Mouse (Mus musculus) heart, embryonic 12.5 days (tissue): Measurements from ENCODE around the gene Cd36. TPM values are rescaled to one million over a fixed set of nuclear protein-coding genes. Genes with fewer than 3 reads are reported as not detected.

ENCODE experiments used
- ATAC-seq: fragments of 200-750 bp; cut with Nextera tagmentation; 2 replicates; pipeline ENCODE4 v1.8.0; 2017; ENCODE audit warnings: moderate TSS enrichment, moderate library complexity; ENCODE audit not compliant: insufficient number of reproducible peaks, low FRiP score
- H3K27ac ChIP-seq: fragments of 300-500 bp; sonication (generic); 2 replicates; pipeline ENCODE4 v1.5.1; 2016; ENCODE audit warnings: mild to moderate bottlenecking, moderate library complexity; ENCODE audit not compliant: poor library complexity, severe bottlenecking
- H3K27me3 ChIP-seq: fragments of 300-500 bp; sonication (generic); replicated peaks from 2 replicates; pipeline ENCODE4 v1.6.1; 2016; ENCODE audit warnings: mild to moderate bottlenecking, moderate library complexity
- H3K36me3 ChIP-seq: fragments of 300-500 bp; sonication (generic); 2 replicates; pipeline ENCODE4 v1.6.1; 2016; ENCODE audit warnings: mild to moderate bottlenecking, moderate library complexity
- H3K4me1 ChIP-seq: fragments of 300-500 bp; sonication (generic); replicated peaks from 2 replicates; pipeline ENCODE4 v1.6.1; 2016; ENCODE audit warnings: mild to moderate bottlenecking
- H3K4me2 ChIP-seq: fragments of 300-500 bp; sonication (generic); 2 replicates; pipeline ENCODE4 v1.6.1; 2016; ENCODE audit warnings: mild to moderate bottlenecking, moderate library complexity
- H3K4me3 ChIP-seq: fragments of 300-500 bp; sonication (generic); 2 replicates; pipeline ENCODE4 v1.5.1; 2016; ENCODE audit warnings: mild to moderate bottlenecking
- H3K9ac ChIP-seq: fragments of 300-500 bp; sonication (generic); 2 replicates; pipeline ENCODE4 v1.6.1; 2016; ENCODE audit warnings: mild to moderate bottlenecking, moderate library complexity
- H3K9me3 ChIP-seq: fragments of 300-500 bp; sonication (generic); replicated peaks from 2 replicates; pipeline ENCODE4 v1.6.1; 2016; ENCODE audit warnings: mild to moderate bottlenecking, moderate library complexity
- WGBS: fragments of 180-500 bp; shearing (Covaris S2); methylation state at CpG from one replicate; pipeline ENCODE4 v1.1.7; 2016; 5-methylcytosine and 5-hydroxymethylcytosine counted together
- polyA plus RNA-seq: library from polyadenylated mRNA; unstranded; fragments of >200 nt; fragmentation: Nextera tagmentation; extraction: Ambion mirVana; gene quantifications from 2 replicates; pipeline ENCODE4 v1.2.1, GENCODE M21; 2016

Gene Cd36
- polyA plus RNA-seq, 1 experiment from 2014 or later: 59.2 TPM

- Histone ChIP-seq H3K4me1 (peaks cover 12% of the 10 kb centered on the region), H3K9ac (no peak overlapping the region), H3K36me3 (no peaks in the 10 kb centered on the region), H3K4me2 (no peak overlapping the region), H3K4me3 (no peak overlapping the region), H3K27ac (no peak overlapping the region), H3K9me3 (no peaks in the 10 kb centered on the region), H3K27me3 (no peaks in the 10 kb centered on the region)
- WGBS: 83% methylated on average over 7 of the region's 7 CpGs
- no peak for ATAC-seq
These were observed 46.4 kb downstream of the Cd36 start for GRCm38 (mm10) chr5:17842111-17842729.

DNA sequence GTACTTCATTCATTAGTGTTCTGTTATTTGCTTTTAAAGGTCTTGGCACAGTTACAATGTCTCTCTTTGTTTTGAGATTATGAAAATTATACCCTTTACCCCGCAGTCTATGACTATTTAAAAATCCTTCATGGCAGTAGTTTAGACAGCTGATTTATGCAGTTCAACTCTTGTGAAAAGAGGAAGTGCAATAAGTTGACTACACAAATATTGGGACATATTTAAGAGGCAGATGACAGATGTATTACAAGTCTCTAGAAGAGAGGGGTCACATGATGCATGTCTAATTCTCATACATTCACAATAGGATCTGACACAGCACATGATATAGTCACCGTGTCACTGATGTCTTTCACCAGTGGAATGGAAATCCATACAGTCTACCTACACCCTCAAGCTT is 49.1 kb downstream of the Cd36 start:
- WGBS: 78% methylated on average over 2 of the region's 2 CpGs
- Histone ChIP-seq H3K4me3 (no peak overlapping the region), H3K4me1 (peaks cover 9% of the 10 kb centered on the region)

DNA sequence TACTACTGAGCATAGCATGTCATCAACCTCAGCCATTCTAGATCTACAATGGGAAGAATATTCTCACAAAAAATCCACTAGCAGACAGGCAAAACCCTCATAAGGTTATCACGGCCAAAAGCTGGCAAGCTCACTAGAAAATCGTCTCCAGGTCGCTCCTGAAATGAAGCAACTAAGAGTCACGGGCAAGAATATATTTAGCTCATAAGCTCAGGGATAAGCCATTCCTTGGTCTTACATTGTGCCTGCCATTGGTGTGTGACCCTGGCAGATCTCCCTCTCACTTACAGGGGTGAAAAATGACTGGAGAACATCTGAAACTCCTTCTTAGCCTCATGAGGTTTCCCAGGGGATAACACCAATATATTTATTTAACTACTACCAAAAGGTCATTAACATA is 52.2 kb downstream of the Cd36 start:
- 48% methylated on average over 4 of the region's 4 CpGs for WGBS
- H3K27ac ChIP-seq: peak overlapping the region; percentile 21; the same call in 1 of the 2 replicates
- 0 out of 2 replicates have a peak, but pooled peaks cover 3% of the 10 kb centered on the region for H3K36me3 ChIP-seq
- no peak overlapping the region for H3K4me3 ChIP-seq
- H3K9ac ChIP-seq: no peak overlapping the region
- ATAC-seq: no peak
- H3K27me3 ChIP-seq: no peaks in the 10 kb centered on the region
- H3K9me3 ChIP-seq: peaks cover 3% of the 10 kb centered on the region; the same call in 1 of the 2 replicates
- H3K4me1 ChIP-seq: peaks cover 3% of the 10 kb centered on the region; the same call in 1 of the 2 replicates
- H3K4me2 ChIP-seq: no peak overlapping the region

More for the DNA sequence above, 49.1 kb downstream of the Cd36 start:
- Histone ChIP-seq H3K36me3 (no peaks in the 10 kb centered on the region), H3K9me3 (no peaks in the 10 kb centered on the region), H3K4me2 (no peak overlapping the region), H3K9ac (no peak overlapping the region), H3K27ac (no peak overlapping the region), H3K27me3 (no peaks in the 10 kb centered on the region)
- no peak for ATAC-seq

DNA sequence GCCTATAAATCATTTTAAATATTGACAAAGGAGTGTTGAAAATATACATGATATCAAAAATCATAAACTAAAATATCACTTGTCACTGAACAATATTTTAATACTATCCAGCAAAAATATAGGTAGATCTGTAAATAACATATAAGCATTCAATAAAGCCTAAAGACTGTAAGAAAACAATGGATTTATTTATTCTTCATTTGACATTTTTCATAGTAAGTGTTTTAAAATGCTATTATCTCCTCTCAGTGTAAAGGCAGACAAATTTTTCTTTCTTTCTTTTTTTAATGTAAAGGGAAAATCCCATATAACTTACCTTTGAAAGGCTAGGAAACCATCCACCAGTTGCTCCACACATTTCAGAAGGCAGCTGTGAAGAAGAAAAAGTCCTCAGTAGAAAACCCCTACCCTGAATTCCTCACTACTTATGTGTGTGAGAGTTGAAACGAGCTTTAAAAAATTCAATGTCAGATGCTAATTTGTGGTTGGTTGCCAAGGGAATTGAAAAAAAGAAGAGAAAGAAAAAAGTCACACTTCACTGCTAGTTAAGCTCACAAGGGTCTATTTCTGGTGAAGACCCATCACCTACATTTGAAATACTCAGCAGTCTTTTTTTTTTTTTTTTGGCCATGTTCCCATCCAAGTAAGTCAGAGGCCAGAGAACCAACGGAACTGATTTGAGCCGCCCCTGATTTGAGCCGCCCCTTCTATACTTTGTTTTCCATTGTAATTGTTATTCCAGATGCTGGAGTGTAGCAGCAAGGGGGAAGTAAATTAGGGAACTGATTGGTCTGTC is 53.1 kb downstream of the Cd36 start:
- no peak for ATAC-seq
- H3K9me3 ChIP-seq: peaks cover 3% of the 10 kb centered on the region; the same call in 1 of the 2 replicates
- WGBS: 35% methylated on average over 4 of the region's 4 CpGs
- no peak overlapping the region for H3K4me2 ChIP-seq
- 0 out of 2 replicates have a peak, but pooled peaks cover 3% of the 10 kb centered on the region for H3K36me3 ChIP-seq
- H3K4me1 ChIP-seq: peaks cover 4% of the 10 kb centered on the region; the same call in 1 of the 2 replicates
- no peaks in the 10 kb centered on the region for H3K27me3 ChIP-seq
- H3K27ac ChIP-seq: no peak overlapping the region
- no peak overlapping the region for H3K9ac ChIP-seq
- H3K4me3 ChIP-seq: no peak overlapping the region

- peaks cover 5% of the 10 kb centered on the region; the same call in 1 of the 2 replicates for H3K4me1 ChIP-seq
- H3K27ac ChIP-seq: no peak overlapping the region
- H3K4me2 ChIP-seq: no peak overlapping the region
- H3K9ac ChIP-seq: no peak overlapping the region
- peaks cover 3% of the 10 kb centered on the region; the same call in 1 of the 2 replicates for H3K9me3 ChIP-seq
- no peaks in the 10 kb centered on the region for H3K27me3 ChIP-seq
- H3K36me3 ChIP-seq: 0 out of 2 replicates have a peak, but pooled peaks cover 3% of the 10 kb centered on the region
- WGBS: 84% methylated on average over 1 of the region's 1 CpGs
- ATAC-seq: no peak
- no peak overlapping the region for H3K4me3 ChIP-seq
These were observed 54.8 kb downstream of the Cd36 start for GRCm38 (mm10) chr5:17833797-17834196.

DNA sequence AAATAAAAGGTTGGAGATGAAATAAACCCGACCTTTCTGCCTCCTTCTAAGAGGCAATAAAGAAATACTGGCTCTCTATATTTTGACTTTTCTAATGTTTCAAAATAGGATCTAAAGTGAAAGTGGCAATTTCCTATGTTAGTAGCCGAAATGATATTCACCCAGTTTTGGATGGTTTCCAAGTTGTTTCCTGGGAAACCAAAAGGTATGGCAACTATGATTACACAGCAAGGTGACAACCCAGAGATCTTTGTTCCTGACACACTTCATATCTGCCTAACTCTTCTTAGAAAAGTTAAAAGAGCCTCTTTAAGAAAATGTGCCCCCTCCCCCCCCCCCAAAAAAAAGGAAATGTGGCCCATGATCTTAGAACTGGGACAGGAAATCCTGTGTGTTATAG is 58.1 kb downstream of the Cd36 start:
- no peak for ATAC-seq
- peaks cover 2% of the 10 kb centered on the region; the same call in 1 of the 2 replicates for H3K4me1 ChIP-seq
- H3K36me3 ChIP-seq: 0 out of 2 replicates have a peak, but pooled peaks cover 3% of the 10 kb centered on the region
- no peak overlapping the region for H3K27ac ChIP-seq
- no peaks in the 10 kb centered on the region for H3K27me3 ChIP-seq
- WGBS: 49% methylated on average over 2 of the region's 2 CpGs
- H3K4me2 ChIP-seq: no peak overlapping the region
- H3K4me3 ChIP-seq: no peak overlapping the region
- H3K9me3 ChIP-seq: peaks cover 3% of the 10 kb centered on the region; the same call in 1 of the 2 replicates
- H3K9ac ChIP-seq: no peak overlapping the region

- 74% methylated on average over 15 of the region's 15 CpGs for WGBS
- no peak overlapping the region for H3K4me3 ChIP-seq
- no peaks in the 10 kb centered on the region for H3K27me3 ChIP-seq
- no peak overlapping the region for H3K9ac ChIP-seq
- peaks cover 3% of the 10 kb centered on the region; the same call in 1 of the 2 replicates for H3K9me3 ChIP-seq
- 0 out of 2 replicates have a peak, but pooled peaks cover 2% of the 10 kb centered on the region for H3K4me1 ChIP-seq
- 0 out of 2 replicates have a peak, but pooled peaks cover 3% of the 10 kb centered on the region for H3K36me3 ChIP-seq
- no peak overlapping the region for H3K4me2 ChIP-seq
- ATAC-seq: no peak
- H3K27ac ChIP-seq: no peak overlapping the region
These were observed 59.7 kb downstream of the Cd36 start for GRCm38 (mm10) chr5:17828713-17829544.

DNA sequence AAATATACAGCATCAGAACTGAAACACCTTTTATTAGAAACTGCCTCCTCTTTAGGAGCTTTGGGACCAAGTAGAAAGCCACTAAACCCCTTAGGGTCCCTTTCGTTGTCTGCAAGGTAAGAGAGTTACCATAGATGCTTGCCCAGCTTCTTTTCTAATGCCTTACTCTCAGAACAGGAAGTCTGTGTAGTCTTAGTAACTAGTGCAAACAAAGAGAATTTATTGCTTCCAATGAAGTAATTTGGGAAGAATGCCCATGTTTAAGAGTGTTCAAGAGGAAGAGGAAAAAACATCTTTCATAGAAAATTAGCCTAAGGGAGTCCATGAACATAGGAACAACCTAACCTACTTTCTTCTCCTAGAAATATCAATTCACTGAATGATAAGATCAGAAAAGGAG is 67.2 kb downstream of the Cd36 start:
- Histone ChIP-seq H3K9ac (no peak overlapping the region), H3K4me2 (no peak overlapping the region), H3K36me3 (no peaks in the 10 kb centered on the region), H3K4me3 (no peak overlapping the region), H3K27ac (no peak overlapping the region), H3K9me3 (no peaks in the 10 kb centered on the region), H3K4me1 (no peaks in the 10 kb centered on the region), H3K27me3 (no peaks in the 10 kb centered on the region)
- no peak for ATAC-seq
- WGBS: 64% methylated on average over 1 of the region's 1 CpGs

GRCm38 (mm10) chr5:17820239-17820999 is 68.2 kb downstream of the Cd36 start:
- 80% methylated on average over 2 of the region's 2 CpGs for WGBS

DNA sequence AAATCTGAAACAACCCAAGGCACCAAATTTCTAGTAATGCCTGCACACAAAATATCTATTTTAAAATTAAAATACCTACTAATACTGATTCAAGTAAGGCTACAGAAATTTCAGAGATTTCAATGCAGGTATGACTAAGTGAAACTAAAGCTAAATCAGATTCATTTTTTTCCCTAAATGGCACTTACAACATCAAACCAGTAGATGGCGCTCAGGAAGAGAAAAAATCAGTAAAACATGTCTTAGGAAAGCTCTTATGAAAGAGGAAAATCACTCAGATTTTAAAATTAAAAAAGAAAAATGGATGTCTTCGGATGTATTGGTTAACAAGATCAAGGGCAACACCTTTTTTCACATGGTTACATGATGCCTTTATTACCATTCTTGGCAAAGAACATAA is 72.4 kb downstream of the Cd36 start:
- 2% methylated on average over 2 of the region's 2 CpGs for WGBS
- Histone ChIP-seq H3K4me3 (no peak overlapping the region), H3K9ac (no peak overlapping the region), H3K4me1 (no peaks in the 10 kb centered on the region), H3K9me3 (no peaks in the 10 kb centered on the region), H3K27me3 (no peaks in the 10 kb centered on the region), H3K27ac (no peak overlapping the region), H3K4me2 (no peak overlapping the region), H3K36me3 (no peaks in the 10 kb centered on the region)
- no peak for ATAC-seq

More at GRCm38 (mm10) chr5:17820239-17820999, 68.2 kb downstream of the Cd36 start:
- no peak overlapping the region for H3K4me3 ChIP-seq
- ATAC-seq: no peak
- H3K4me2 ChIP-seq: no peak overlapping the region
- no peaks in the 10 kb centered on the region for H3K36me3 ChIP-seq
- no peaks in the 10 kb centered on the region for H3K9me3 ChIP-seq
- H3K27me3 ChIP-seq: no peaks in the 10 kb centered on the region
- no peak overlapping the region for H3K9ac ChIP-seq
- no peaks in the 10 kb centered on the region for H3K4me1 ChIP-seq
- H3K27ac ChIP-seq: no peak overlapping the region
